Mouse (Mus musculus): Measurements from ENCODE around the gene Rbp2. TPM values are rescaled to one million over a fixed set of nuclear protein-coding genes. Genes with fewer than 3 reads are reported as not detected.

Rbp2 gene
- polyA plus RNA-seq, 1 experiment from 2014 or later = 0.37 TPM

GRCm38 (mm10) chr9:98530999-98531398 is 45.1 kb downstream of the Rbp2 start:
- H3K27me3 ChIP-seq (replicated peaks; ENCODE audit: control insufficient read depth, insufficient read depth, low read length) = no peaks in the 10 kb centered on the region
- ATAC-seq (no peak), DNase-seq (ENCODE audit: low spot score) (no peak)
- no peak overlapping the region for H3K4me2 ChIP-seq (ENCODE audit: low read length)
- 0 out of 2 replicates have a peak, but pooled peaks cover 2% of the 10 kb centered on the region for H3K9me3 ChIP-seq (replicated peaks; ENCODE audit: control insufficient read depth, low read length)
- H3K27ac ChIP-seq (ENCODE audit: low read depth, low read length) = no peak overlapping the region
- WGBS = 64% methylated on average over 2 of the region's 2 CpGs
- H3K9ac ChIP-seq (ENCODE audit: low read length) = no peak overlapping the region
- no peaks in the 10 kb centered on the region for H3K36me3 ChIP-seq (ENCODE audit: control insufficient read depth, insufficient read depth, low read length)
- peaks cover 4% of the 10 kb centered on the region; the same call in 1 of the 2 replicates for H3K4me1 ChIP-seq (ENCODE audit: control insufficient read depth, insufficient read depth, low read length)
- no peak overlapping the region for H3K4me3 ChIP-seq (ENCODE audit: low read depth, low read length)

- DNase-seq (ENCODE audit: low spot score) (no peak), ATAC-seq (no peak)
- Histone ChIP-seq H3K27me3 (replicated peaks; ENCODE audit: control insufficient read depth, insufficient read depth, low read length) (no peaks in the 10 kb centered on the region), H3K27ac (ENCODE audit: low read depth, low read length) (no peak overlapping the region), H3K9ac (ENCODE audit: low read length) (no peak overlapping the region), H3K36me3 (ENCODE audit: control insufficient read depth, insufficient read depth, low read length) (no peaks in the 10 kb centered on the region), H3K4me2 (ENCODE audit: low read length) (no peak overlapping the region), H3K9me3 (replicated peaks; ENCODE audit: control insufficient read depth, low read length) (0 out of 2 replicates have a peak, but pooled peaks cover 2% of the 10 kb centered on the region), H3K4me1 (ENCODE audit: control insufficient read depth, insufficient read depth, low read length) (no peaks in the 10 kb centered on the region), H3K4me3 (ENCODE audit: low read depth, low read length) (no peak overlapping the region)
- WGBS = 85% methylated on average over 4 of the region's 4 CpGs
These were observed 48.9 kb downstream of the Rbp2 start for GRCm38 (mm10) chr9:98534675-98535280.

GRCm38 (mm10) chr9:98535763-98536162 is 49.8 kb downstream of the Rbp2 start:
- no peak overlapping the region for H3K4me3 ChIP-seq (ENCODE audit: low read depth, low read length)
- H3K9ac ChIP-seq (ENCODE audit: low read length) = no peak overlapping the region
- no peaks in the 10 kb centered on the region for H3K36me3 ChIP-seq (ENCODE audit: control insufficient read depth, insufficient read depth, low read length)
- DNase-seq (ENCODE audit: low spot score) = no peak
- H3K27me3 ChIP-seq (replicated peaks; ENCODE audit: control insufficient read depth, insufficient read depth, low read length) = no peaks in the 10 kb centered on the region
- H3K4me2 ChIP-seq (ENCODE audit: low read length) = no peak overlapping the region
- H3K27ac ChIP-seq (ENCODE audit: low read depth, low read length) = no peak overlapping the region
- no peaks in the 10 kb centered on the region for H3K4me1 ChIP-seq (ENCODE audit: control insufficient read depth, insufficient read depth, low read length)
- 0 out of 2 replicates have a peak, but pooled peaks cover 2% of the 10 kb centered on the region for H3K9me3 ChIP-seq (replicated peaks; ENCODE audit: control insufficient read depth, low read length)
- ATAC-seq = no peak

GRCm38 (mm10) chr9:98538017-98538712 is 52.2 kb downstream of the Rbp2 start:
- ATAC-seq = peak; percentile 52; the same call in 1 of the 2 replicates
- no peaks in the 10 kb centered on the region for H3K4me1 ChIP-seq (ENCODE audit: control insufficient read depth, insufficient read depth, low read length)
- no peak overlapping the region for H3K4me3 ChIP-seq (ENCODE audit: low read depth, low read length)
- H3K27me3 ChIP-seq (replicated peaks; ENCODE audit: control insufficient read depth, insufficient read depth, low read length) = no peaks in the 10 kb centered on the region
- H3K9me3 ChIP-seq (replicated peaks; ENCODE audit: control insufficient read depth, low read length) = 0 out of 2 replicates have a peak, but pooled peaks cover 2% of the 10 kb centered on the region
- 47% methylated on average over 13 of the region's 13 CpGs for WGBS
- no peak overlapping the region for H3K9ac ChIP-seq (ENCODE audit: low read length)
- H3K4me2 ChIP-seq (ENCODE audit: low read length) = peak overlapping the region; percentile 10; the same call in 1 of the 2 replicates
- DNase-seq (ENCODE audit: low spot score) = no peak
- no peaks in the 10 kb centered on the region for H3K36me3 ChIP-seq (ENCODE audit: control insufficient read depth, insufficient read depth, low read length)
- H3K27ac ChIP-seq (ENCODE audit: low read depth, low read length) = no peak overlapping the region

- peak; percentile 94 for DNase-seq (ENCODE audit: low spot score)
- Histone ChIP-seq H3K27me3 (replicated peaks; ENCODE audit: control insufficient read depth, insufficient read depth, low read length) (no peaks in the 10 kb centered on the region), H3K4me1 (ENCODE audit: control insufficient read depth, insufficient read depth, low read length) (no peaks in the 10 kb centered on the region), H3K36me3 (ENCODE audit: control insufficient read depth, insufficient read depth, low read length) (no peaks in the 10 kb centered on the region), H3K27ac (ENCODE audit: low read depth, low read length) (no peak overlapping the region), H3K9me3 (replicated peaks; ENCODE audit: control insufficient read depth, low read length) (0 out of 2 replicates have a peak, but pooled peaks cover 2% of the 10 kb centered on the region), H3K4me3 (ENCODE audit: low read depth, low read length) (no peak overlapping the region), H3K4me2 (ENCODE audit: low read length) (peak overlapping the region; percentile 10; the same call in 1 of the 2 replicates), H3K9ac (ENCODE audit: low read length) (no peak overlapping the region)
- ATAC-seq = peak; percentile 79
- 6% methylated on average over 13 of the region's 13 CpGs for WGBS
These were observed 52.9 kb downstream of the Rbp2 start for GRCm38 (mm10) chr9:98538713-98539360.

GRCm38 (mm10) chr9:98544042-98544441 is 58.1 kb downstream of the Rbp2 start:
- no peak for ATAC-seq
- no peaks in the 10 kb centered on the region for H3K36me3 ChIP-seq (ENCODE audit: control insufficient read depth, insufficient read depth, low read length)
- WGBS = 90% methylated on average over 3 of the region's 3 CpGs
- no peak overlapping the region for H3K9ac ChIP-seq (ENCODE audit: low read length)
- H3K27ac ChIP-seq (ENCODE audit: low read depth, low read length) = no peak overlapping the region
- no peak overlapping the region for H3K4me3 ChIP-seq (ENCODE audit: low read depth, low read length)
- no peak for DNase-seq (ENCODE audit: low spot score)
- no peaks in the 10 kb centered on the region for H3K27me3 ChIP-seq (replicated peaks; ENCODE audit: control insufficient read depth, insufficient read depth, low read length)
- H3K9me3 ChIP-seq (replicated peaks; ENCODE audit: control insufficient read depth, low read length) = no peaks in the 10 kb centered on the region
- H3K4me1 ChIP-seq (ENCODE audit: control insufficient read depth, insufficient read depth, low read length) = no peaks in the 10 kb centered on the region
- no peak overlapping the region for H3K4me2 ChIP-seq (ENCODE audit: low read length)

Other genes starting within 250 kb of the Rbp2 start
- 2.5 and 2.8 TPM in 2 replicates for gene Nmnat3, start 198.7 kb upstream of the Rbp2 start, polyA plus RNA-seq (2014; fragmentation: Nextera tagmentation; extraction: Ambion mirVana)
- gene Rbp1, start 63.2 kb upstream of the Rbp2 start, polyA plus RNA-seq (2014; fragmentation: Nextera tagmentation; extraction: Ambion mirVana) = 63.2 and 66.1 TPM in 2 replicates
- gene Copb2, start 77.6 kb downstream of the Rbp2 start, polyA plus RNA-seq (2014; fragmentation: Nextera tagmentation; extraction: Ambion mirVana) = 150 and 151 TPM in 2 replicates
- 64.5 and 69.5 TPM in 2 replicates for gene Mrps22, start 115.5 kb downstream of the Rbp2 start, polyA plus RNA-seq (2014; fragmentation: Nextera tagmentation; extraction: Ambion mirVana)

Measured in forebrain, embryonic 14.5 days (tissue).